Mouse (Mus musculus): ENCODE data around the gene Rnf11.

DNA sequence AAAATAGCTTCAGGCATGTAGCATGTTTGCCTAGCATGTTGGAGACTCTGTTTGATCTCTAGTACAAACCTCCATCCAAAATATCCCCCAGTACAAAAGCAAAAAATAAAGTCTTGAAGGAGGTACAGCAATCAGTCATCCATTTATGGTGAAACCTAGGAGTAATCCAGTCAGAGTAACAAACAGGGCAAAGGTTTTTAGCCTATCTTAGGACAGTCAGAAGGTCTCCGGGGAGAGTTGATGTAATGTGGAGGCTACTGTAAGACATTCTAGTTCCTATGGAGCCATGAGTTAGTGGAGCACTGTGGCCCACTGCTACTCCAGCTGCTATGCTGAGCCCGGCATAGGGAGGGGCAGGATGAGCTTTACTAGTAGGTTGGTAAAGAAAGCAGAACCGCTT, 12.0 kb downstream of the Rnf11 start:
- no peak for TF ChIP-seq CTCF (IDR thresholded peaks at IDR 0.05; ENCODE audit: extremely low read depth, insufficient read length, insufficient replicate concordance, low read depth, low read length)
- no peak for TF ChIP-seq POLR2A (IDR thresholded peaks at IDR 0.05; ENCODE audit: low read depth, low read length)

Data from small intestine, adult 2 months (tissue).